In genomic region chr1:186163616-186164015, GRCm38 (mm10) we compare ENCODE assay signal across 28 mouse cellular contexts. TPM values are rescaled to one million over a fixed set of nuclear protein-coding genes. Genes with fewer than 3 reads are reported as not detected.
DNase-seq lines count a peak whose midpoint lies in the region; ATAC-seq lines count a peak whose summit lies in the region.
"Had no signal": no experiment of that assay in that cellular context is flagged by ENCODE, and none has a peak within 500 bp of the region (broad histone marks: within the 10 kb centered on the region; RNA-seq: fewer than 3 reads in every experiment).

No protein-coding gene starts in this region.

- no peaks in the 10 kb centered on the region for H3K9me3 ChIP-seq in hindbrain, embryonic 14.5 days (ENCODE audit: control insufficient read depth, low read length)
- no peaks in the 10 kb centered on the region for H3K9me3 ChIP-seq in hindbrain, embryonic 13.5 days
- H3K9me3 ChIP-seq in embryonic facial prominence, embryonic 11.5 days (replicated peaks; ENCODE audit: control insufficient read depth, low read length) = no peaks in the 10 kb centered on the region
- H3K9me3 ChIP-seq in limb, embryonic 10.5 days (replicated peaks) = no peaks in the 10 kb centered on the region
- no peaks in the 10 kb centered on the region for H3K9me3 ChIP-seq in forebrain, embryonic 12.5 days
- H3K9me3 ChIP-seq: forebrain, embryonic 13.5 days; heart, embryonic 12.5 days; hindbrain, embryonic 10.5 days; intestine, embryonic 15.5 days; liver, embryonic 15.5 days; lung, embryonic 15.5 days; midbrain, embryonic 10.5 days; midbrain, embryonic 15.5 days had no signal

- H3K4me2 ChIP-seq in hindbrain, embryonic 14.5 days (replicated peaks) = no peak overlapping the region
- no peak overlapping the region for H3K4me2 ChIP-seq in hindbrain, embryonic 13.5 days
- no peak overlapping the region for H3K4me2 ChIP-seq in embryonic facial prominence, embryonic 11.5 days (ENCODE audit: low read depth, low read length)
- H3K4me2 ChIP-seq in forebrain, embryonic 12.5 days = no peak overlapping the region
- H3K4me2 ChIP-seq: forebrain, embryonic 13.5 days; heart, embryonic 12.5 days; intestine, embryonic 15.5 days; liver, embryonic 15.5 days; lung, embryonic 15.5 days; midbrain, embryonic 15.5 days had no signal

- peak overlapping the region; percentile 26; the same call in 1 of the 2 replicates for H3K27ac ChIP-seq in hindbrain, embryonic 14.5 days
- H3K27ac ChIP-seq in hindbrain, embryonic 13.5 days = no peak overlapping the region
- no peak overlapping the region for H3K27ac ChIP-seq in embryonic facial prominence, embryonic 11.5 days (replicated peaks; ENCODE audit: low read depth, low read length)
- H3K27ac ChIP-seq in limb, embryonic 10.5 days = peak overlapping the region; percentile 72
- H3K27ac ChIP-seq in forebrain, embryonic 12.5 days = no peak overlapping the region
- H3K27ac ChIP-seq: forebrain, embryonic 13.5 days; hindbrain, embryonic 10.5 days; hindbrain, postnatal 0 days; intestine, embryonic 15.5 days; kidney, postnatal 0 days; liver, embryonic 15.5 days; lung, embryonic 15.5 days; midbrain, embryonic 10.5 days; midbrain, embryonic 15.5 days had no signal

- 67% methylated on average over 2 of the region's 2 CpGs for WGBS in hindbrain, embryonic 14.5 days
- WGBS in hindbrain, embryonic 13.5 days = 68% methylated on average over 2 of the region's 2 CpGs
- WGBS in embryonic facial prominence, embryonic 11.5 days = 24% methylated on average over 2 of the region's 2 CpGs
- WGBS in limb, embryonic 10.5 days = 23% methylated on average over 2 of the region's 2 CpGs
- 58% methylated on average over 2 of the region's 2 CpGs for WGBS in forebrain, embryonic 12.5 days

- H3K9ac ChIP-seq in hindbrain, embryonic 14.5 days = no peak overlapping the region
- no peak overlapping the region for H3K9ac ChIP-seq in hindbrain, embryonic 13.5 days
- H3K9ac ChIP-seq in embryonic facial prominence, embryonic 11.5 days (replicated peaks; ENCODE audit: low read length) = no peak overlapping the region
- no peak overlapping the region for H3K9ac ChIP-seq in forebrain, embryonic 12.5 days
- H3K9ac ChIP-seq: forebrain, embryonic 13.5 days; heart, embryonic 12.5 days; intestine, embryonic 15.5 days; liver, embryonic 15.5 days; lung, embryonic 15.5 days; midbrain, embryonic 15.5 days had no signal

- H3K4me1 ChIP-seq in hindbrain, embryonic 14.5 days (replicated peaks; ENCODE audit: control insufficient read depth, insufficient read depth, low read length) = no peaks in the 10 kb centered on the region
- no peaks in the 10 kb centered on the region for H3K4me1 ChIP-seq in hindbrain, embryonic 13.5 days (replicated peaks)
- H3K4me1 ChIP-seq in embryonic facial prominence, embryonic 11.5 days (ENCODE audit: control insufficient read depth, insufficient read depth, low read length) = no peaks in the 10 kb centered on the region
- peaks cover 13% of the 10 kb centered on the region for H3K4me1 ChIP-seq in limb, embryonic 10.5 days
- H3K4me1 ChIP-seq in forebrain, embryonic 12.5 days = no peaks in the 10 kb centered on the region
- H3K4me1 ChIP-seq: forebrain, embryonic 13.5 days; heart, embryonic 12.5 days; hindbrain, embryonic 10.5 days; intestine, embryonic 15.5 days; liver, embryonic 15.5 days; midbrain, embryonic 10.5 days; midbrain, embryonic 15.5 days had no signal

- H3K4me3 ChIP-seq in hindbrain, embryonic 14.5 days (replicated peaks; ENCODE audit: low read length) = no peak overlapping the region
- H3K4me3 ChIP-seq in hindbrain, embryonic 13.5 days = no peak overlapping the region
- H3K4me3 ChIP-seq in embryonic facial prominence, embryonic 11.5 days (ENCODE audit: low read depth, low read length) = no peak overlapping the region
- H3K4me3 ChIP-seq in limb, embryonic 10.5 days = no peak overlapping the region
- H3K4me3 ChIP-seq in forebrain, embryonic 12.5 days (replicated peaks) = no peak overlapping the region
- H3K4me3 ChIP-seq: erythroblast, embryonic 14.5 days; forebrain, embryonic 13.5 days; heart, embryonic 12.5 days; hindbrain, embryonic 10.5 days; intestine, embryonic 15.5 days; liver, embryonic 15.5 days; lung, embryonic 15.5 days; midbrain, embryonic 10.5 days; midbrain, embryonic 15.5 days had no signal

- no peak for DNase-seq in hindbrain, embryonic 14.5 days (ENCODE audit: low spot score)
- DNase-seq in embryonic facial prominence, embryonic 11.5 days (ENCODE audit: low spot score) = peak; percentile 61
- no peak for DNase-seq in limb, embryonic 10.5 days (ENCODE audit: low spot score)
- no peak for DNase-seq in retina, postnatal 1 day
- DNase-seq in kidney, postnatal 4 days = no peak
- DNase-seq: adrenal gland, adult 8-10 months; B cell, adult 2 months; cerebellum, adult 8-10 months; cerebellum, postnatal 25 days; kidney, adult 8-10 months; layer of hippocampus, adult 9-11 months; liver; right cerebral cortex, adult 18-20 months; spleen, adult 18-20 months; thymus, postnatal 14 days had no signal

- no peaks in the 10 kb centered on the region for H3K36me3 ChIP-seq in hindbrain, embryonic 14.5 days (replicated peaks; ENCODE audit: control insufficient read depth, insufficient read depth)
- H3K36me3 ChIP-seq in hindbrain, embryonic 13.5 days = no peaks in the 10 kb centered on the region
- H3K36me3 ChIP-seq in embryonic facial prominence, embryonic 11.5 days (replicated peaks; ENCODE audit: control insufficient read depth, insufficient read depth, low read depth, low read length) = no peaks in the 10 kb centered on the region
- H3K36me3 ChIP-seq in limb, embryonic 10.5 days = no peaks in the 10 kb centered on the region
- H3K36me3 ChIP-seq in forebrain, embryonic 12.5 days (replicated peaks) = no peaks in the 10 kb centered on the region
- H3K36me3 ChIP-seq: heart, embryonic 12.5 days; hindbrain, embryonic 10.5 days; intestine, embryonic 15.5 days; liver, embryonic 15.5 days; lung, embryonic 15.5 days; midbrain, embryonic 10.5 days; midbrain, embryonic 15.5 days had no signal

- no peak for ATAC-seq in hindbrain, embryonic 14.5 days (ENCODE audit: low FRiP score)
- ATAC-seq in hindbrain, embryonic 13.5 days (ENCODE audit: low FRiP score) = no peak
- ATAC-seq in embryonic facial prominence, embryonic 11.5 days (replicated peaks; ENCODE audit: insufficient number of reproducible peaks, low FRiP score, low TSS enrichment, low read depth) = no peak
- ATAC-seq in forebrain, embryonic 12.5 days (ENCODE audit: low FRiP score) = no peak
- ATAC-seq: forebrain, embryonic 13.5 days; hindbrain, postnatal 0 days; intestine, embryonic 15.5 days; midbrain, embryonic 15.5 days had no signal

- H3K27me3 ChIP-seq in hindbrain, embryonic 14.5 days (ENCODE audit: control insufficient read depth, insufficient read depth, low read length) = no peaks in the 10 kb centered on the region
- no peaks in the 10 kb centered on the region for H3K27me3 ChIP-seq in hindbrain, embryonic 13.5 days
- no peaks in the 10 kb centered on the region for H3K27me3 ChIP-seq in embryonic facial prominence, embryonic 11.5 days (ENCODE audit: control insufficient read depth, insufficient read depth, low read length)
- no peaks in the 10 kb centered on the region for H3K27me3 ChIP-seq in limb, embryonic 10.5 days (ENCODE audit: low read depth, poor library complexity, severe bottlenecking)
- no peaks in the 10 kb centered on the region for H3K27me3 ChIP-seq in forebrain, embryonic 12.5 days
- H3K27me3 ChIP-seq: forebrain, embryonic 13.5 days; heart, embryonic 12.5 days; intestine, embryonic 15.5 days; liver, embryonic 15.5 days; lung, embryonic 15.5 days; midbrain, embryonic 15.5 days had no signal

RNA-seq across cellular contexts. Expression of gene Lyplal1, which starts 46.5 kb away (rescaled TPM):
- 18.3 and 18.4 TPM in 2 replicates for polyA plus RNA-seq in hindbrain, embryonic 14.5 days (2014; fragmentation: Nextera tagmentation; extraction: Ambion mirVana)
- polyA plus RNA-seq in hindbrain, embryonic 13.5 days (2015; fragmentation: Nextera tagmentation; extraction: Ambion mirVana) = 20.3 and 20.8 TPM in 2 replicates
- polyA plus RNA-seq in embryonic facial prominence, embryonic 11.5 days (2014; fragmentation: Nextera tagmentation; extraction: Ambion mirVana) = 21.5 and 21.7 TPM in 2 replicates
- polyA plus RNA-seq in limb, embryonic 10.5 days (2016; fragmentation: Nextera tagmentation; extraction: Ambion mirVana) = 15.3 and 23.1 TPM in 2 replicates
- 17.0 and 17.2 TPM in 2 replicates for polyA plus RNA-seq in forebrain, embryonic 12.5 days (2016; fragmentation: Nextera tagmentation; extraction: Ambion mirVana)

Comparison
In these comparisons a context has a peak if more than half of its experiments do, and no peak if none do; other contexts are left out.
1. H3K27ac ChIP-seq: peak in hindbrain, embryonic 14.5 days (single experiment) and limb, embryonic 10.5 days (single experiment); none in hindbrain, embryonic 13.5 days (single experiment), embryonic facial prominence, embryonic 11.5 days (single experiment) and forebrain, embryonic 12.5 days (single experiment).